Mouse (Mus musculus) heart, adult 10 weeks (tissue): ENCODE data around the gene Fxyd4. TPM values are rescaled to one million over a fixed set of nuclear protein-coding genes. Genes with fewer than 3 reads are reported as not detected.

Source experiments
- polyA plus RNA-seq: library from polyadenylated mRNA; stranded (reverse); fragments of 350-450 nt; fragmentation: Illumina TruSeq; extraction: RNeasy Lipid Tissue Mini Kit (QIAGEN cat#74804); gene quantifications from one replicate; pipeline ENCODE4 v1.2.3, GENCODE M21; 2014; ENCODE audit warnings: low read depth, low replicate concordance

Gene Fxyd4
- not detected for polyA plus RNA-seq

DNA sequence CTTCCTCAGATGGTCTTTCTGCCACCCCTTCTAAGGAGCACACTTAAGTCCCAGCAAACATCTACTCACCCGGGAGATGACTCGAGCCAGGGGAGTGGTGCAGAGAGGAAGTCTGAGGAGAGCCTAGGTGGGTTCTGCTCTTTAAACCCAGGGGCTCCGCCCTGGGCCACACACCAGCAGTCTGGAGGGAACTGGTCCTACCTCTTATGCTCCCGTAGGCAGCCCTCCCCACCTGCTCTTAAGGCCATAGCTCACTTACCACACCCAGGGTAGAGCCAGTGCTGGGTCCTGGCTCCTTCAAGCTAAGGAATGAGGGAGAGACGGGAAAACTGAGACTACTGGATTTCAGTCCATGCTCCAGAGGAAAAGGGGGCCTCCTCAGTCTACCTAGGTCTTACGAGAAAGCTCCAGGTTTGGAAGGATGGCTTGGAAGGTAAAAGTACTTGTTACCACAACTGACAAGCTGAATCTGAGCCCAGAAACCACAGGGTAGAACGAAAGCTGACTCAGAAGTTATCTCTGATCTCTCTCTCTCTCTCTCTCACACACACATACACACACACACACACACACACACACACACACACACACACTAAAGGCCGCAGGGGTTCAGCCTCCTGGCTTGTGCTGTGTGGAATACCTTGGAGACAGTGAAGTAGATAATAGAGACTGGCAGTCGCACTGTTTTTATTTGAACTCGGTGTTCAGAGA, at the start of gene Fxyd4:
Gene Fxyd4, minus strand, starts transcription at position 471 of the 711 bp plus-strand sequence.

GRCm38 (mm10) chr6:117900126-117901080, 37.1 kb downstream of the Fxyd4 start, which contains the start of gene Hnrnpf:
Gene Hnrnpf, plus strand, starts transcription at chr6:117900324.

Other genes starting within 250 kb of the Fxyd4 start
- 40.1 TPM for gene Zfp637, start 96.5 kb downstream of the Fxyd4 start, polyA plus RNA-seq
- gene Zfp239, start 75.6 kb downstream of the Fxyd4 start, polyA plus RNA-seq = 0.39 TPM
- gene Hnrnpf, start 37.4 kb downstream of the Fxyd4 start, polyA plus RNA-seq = 171 TPM
- 0.42 TPM for gene Rasgef1a, start 73.7 kb upstream of the Fxyd4 start, polyA plus RNA-seq
- gene Csgalnact2, start 201.4 kb upstream of the Fxyd4 start, polyA plus RNA-seq = 16.8 TPM